Mouse (Mus musculus) heart, postnatal 25 days (tissue): ENCODE results near the gene Krtap9-1. TPM values are rescaled to one million over a fixed set of nuclear protein-coding genes. Genes with fewer than 3 reads are reported as not detected.
"Not testable (repeated sequence)": the region's sequence is repeated elsewhere in the genome, so short reads cannot be mapped to it uniquely, and the experiment has no call there.

Experiments
- DNase-seq: peaks from one replicate; pipeline ENCODE4 v3.0.0; 2022; ENCODE audit warnings: low spot score
- intact Hi-C: fragments of 180-260 bp; cut with DNase I; formaldehyde crosslinking; loops from one replicate; pipeline ENCODE4 v1.15.1; 2025
- total RNA-seq, 2 experiments: library from RNA; stranded (reverse); gene quantifications; 2 replicates each; pipeline ENCODE4 v1.2.3; 2021

Krtap9-1 gene
- not detected for total RNA-seq

- DNase-seq, intact Hi-C loops: not testable (repeated sequence)
Observed at GRCm38 (mm10) chr11:99873089-99873488, at the start of gene Krtap9-1. Gene Krtap9-1, plus strand, starts transcription at chr11:99873389.

GRCm38 (mm10) chr11:99837966-99838365, 35.2 kb upstream of the Krtap9-1 start, which contains the start of gene 2300003K06Rik:
Gene 2300003K06Rik, minus strand, starts transcription at chr11:99838066.
- no peak for DNase-seq

GRCm38 (mm10) chr11:99842185-99842584, 31.0 kb upstream of the Krtap9-1 start:
- no peak for DNase-seq
- intact Hi-C loops, result no loop called here

More at GRCm38 (mm10) chr11:99837966-99838365, 35.2 kb upstream of the Krtap9-1 start, which contains the start of gene 2300003K06Rik:
- intact Hi-C loops, result no loop called here

- intact Hi-C loops, result no loop called here
- no peak for DNase-seq
Observed at GRCm38 (mm10) chr11:99846746-99847145, 26.4 kb upstream of the Krtap9-1 start.

- no peak for DNase-seq
- intact Hi-C loops, result no loop called here
Observed at GRCm38 (mm10) chr11:99851508-99851907, 21.7 kb upstream of the Krtap9-1 start, which contains the start of gene Krtap4-16. Gene Krtap4-16, minus strand, starts transcription at chr11:99851608.

- intact Hi-C loops, result no loop called here
Observed at GRCm38 (mm10) chr11:99854121-99854520, 19.1 kb upstream of the Krtap9-1 start.

GRCm38 (mm10) chr11:99857617-99858016, 15.6 kb upstream of the Krtap9-1 start, which contains the start of gene Gm11568:
Gene Gm11568, plus strand, starts transcription at chr11:99857917.
- intact Hi-C loops, result no loop called here
- no peak for DNase-seq

More at GRCm38 (mm10) chr11:99854121-99854520, 19.1 kb upstream of the Krtap9-1 start:
- DNase-seq, result no peak

- DNase-seq, result no peak
- intact Hi-C loops, result no loop called here
Observed at GRCm38 (mm10) chr11:99858761-99859160, 14.4 kb upstream of the Krtap9-1 start.

- intact Hi-C loops, DNase-seq: not testable (repeated sequence)
Observed at GRCm38 (mm10) chr11:99864176-99864575, 9.0 kb upstream of the Krtap9-1 start, which contains the start of gene Gm11559. Gene Gm11559, plus strand, starts transcription at chr11:99864476.

GRCm38 (mm10) chr11:99878887-99879286, 5.7 kb downstream of the Krtap9-1 start, which contains the start of gene Gm11567:
Gene Gm11567, plus strand, starts transcription at chr11:99879187.
- intact Hi-C loops, DNase-seq: not testable (repeated sequence)

GRCm38 (mm10) chr11:99907620-99908019, 34.4 kb downstream of the Krtap9-1 start, which contains the start of gene Krtap31-1:
Gene Krtap31-1, plus strand, starts transcription at chr11:99907920.
- no peak for DNase-seq
- intact Hi-C loops, result no loop called here

GRCm38 (mm10) chr11:99914451-99914850, 41.3 kb downstream of the Krtap9-1 start, which contains the start of gene Gm11565:
Gene Gm11565, plus strand, starts transcription at chr11:99914751.
- no peak for DNase-seq
- intact Hi-C loops, result no loop called here

Other genes starting within 250 kb of the Krtap9-1 start
- not detected for gene Krtap4-1, start 245.2 kb upstream of the Krtap9-1 start, total RNA-seq
- not detected for gene Krtap4-2, start 238.3 kb upstream of the Krtap9-1 start, total RNA-seq
- not detected for gene Krtap4-7, start 229.3 kb upstream of the Krtap9-1 start, total RNA-seq
- not detected for gene Gm11555, start 223.2 kb upstream of the Krtap9-1 start, total RNA-seq
- not detected for gene Gm11563, start 214.4 kb upstream of the Krtap9-1 start, total RNA-seq
- gene Krtap4-6, start 207.4 kb upstream of the Krtap9-1 start, total RNA-seq, result not detected
- not detected for gene Gm14190, start 182.6 kb upstream of the Krtap9-1 start, total RNA-seq
- gene Gm14180, start 139.1 kb upstream of the Krtap9-1 start, total RNA-seq, result not detected
- gene Gm11595, start 100.5 kb upstream of the Krtap9-1 start, total RNA-seq, result not detected
- gene Krtap4-8, start 92.7 kb upstream of the Krtap9-1 start, total RNA-seq, result not detected
- gene Krtap4-9, start 88.2 kb upstream of the Krtap9-1 start, total RNA-seq, result not detected
- not detected for gene Gm11596, start 79.9 kb upstream of the Krtap9-1 start, total RNA-seq
- gene Gm11569, start 74.5 kb upstream of the Krtap9-1 start, total RNA-seq, result not detected
- gene Gm11554, start 68.9 kb upstream of the Krtap9-1 start, total RNA-seq, result not detected
- not detected for gene Krtap4-13, start 63.5 kb upstream of the Krtap9-1 start, total RNA-seq
- not detected for gene Gm11564, start 57.7 kb upstream of the Krtap9-1 start, total RNA-seq
- gene 2300003K06Rik, start 35.3 kb upstream of the Krtap9-1 start, total RNA-seq, result not detected
- gene Krtap4-16, start 21.8 kb upstream of the Krtap9-1 start, total RNA-seq, result not detected
- not detected for gene Gm11568, start 15.5 kb upstream of the Krtap9-1 start, total RNA-seq
- gene Gm11559, start 8.9 kb upstream of the Krtap9-1 start, total RNA-seq, result not detected
- gene Gm11567, start 5.8 kb downstream of the Krtap9-1 start, total RNA-seq, result not detected
- gene Krtap31-1, start 34.5 kb downstream of the Krtap9-1 start, total RNA-seq, result not detected
- not detected for gene Gm11565, start 41.4 kb downstream of the Krtap9-1 start, total RNA-seq
- not detected for gene Krtap31-2, start 62.9 kb downstream of the Krtap9-1 start, total RNA-seq
- not detected for gene Krtap9-5, start 75.1 kb downstream of the Krtap9-1 start, total RNA-seq
- not detected for gene Krtap29-1, start 105.7 kb downstream of the Krtap9-1 start, total RNA-seq
- gene Krtap16-1, start 113.2 kb downstream of the Krtap9-1 start, total RNA-seq, result not detected
- gene Krtap17-1, start 120.6 kb downstream of the Krtap9-1 start, total RNA-seq, result not detected
- gene Krt33a, start 142.8 kb downstream of the Krtap9-1 start, total RNA-seq, result not detected
- gene Krt33b, start 156.5 kb downstream of the Krtap9-1 start, total RNA-seq, result not detected
- gene Krt34, start 168.2 kb downstream of the Krtap9-1 start, total RNA-seq, result not detected
- gene Krt31, start 177.2 kb downstream of the Krtap9-1 start, total RNA-seq, result not detected
- not detected for gene Krt32, start 214.8 kb downstream of the Krtap9-1 start, total RNA-seq
- gene Krt35, start 222.9 kb downstream of the Krtap9-1 start, total RNA-seq, result not detected
- not detected for gene Krt36, start 232.2 kb downstream of the Krtap9-1 start, total RNA-seq
- gene Krt13, start 248.2 kb downstream of the Krtap9-1 start, total RNA-seq, result not detected